Mouse (Mus musculus): ENCODE results near the gene Trim27. TPM values are rescaled to one million over a fixed set of nuclear protein-coding genes. Genes with fewer than 3 reads are reported as not detected.
A peak's percentile ranks its signal among the peaks of the same experiment; 100 is the strongest.

Gene Trim27
- total and polyA plus RNA-seq, 2 experiments from 2014 or later: 65.0 to 74.5 TPM

- ATAC-seq (ENCODE audit: low FRiP score): peak; percentile 78
- H3K4me2 ChIP-seq (ENCODE audit: low read depth, low read length, poor library complexity, severe bottlenecking): peak overlapping the region; percentile 61
- 0 out of 2 replicates have a peak overlapping the region, but pooled peaks have one; percentile 14 for H3K27ac ChIP-seq (ENCODE audit: low read depth, low read length)
- peak; percentile 89 for DNase-seq (ENCODE audit: low spot score)
- no peaks in the 10 kb centered on the region for H3K9me3 ChIP-seq (ENCODE audit: low read length)
- no peak for TF ChIP-seq CTCF (IDR thresholded peaks at IDR 0.05)
- peak overlapping the region; percentile 47 for H3K4me3 ChIP-seq (ENCODE audit: low read depth, low read length)
- peak overlapping the region; percentile 54 for H3K9ac ChIP-seq (replicated peaks; ENCODE audit: low read length, poor library complexity, severe bottlenecking)
- 1% methylated on average over 27 of the region's 27 CpGs for WGBS
- H3K27me3 ChIP-seq (ENCODE audit: insufficient read depth, low read length): no peaks in the 10 kb centered on the region
- H3K4me1 ChIP-seq (ENCODE audit: insufficient read depth, low read length): no peaks in the 10 kb centered on the region
- H3K36me3 ChIP-seq (ENCODE audit: insufficient read depth, low read length): no peaks in the 10 kb centered on the region
Observed at GRCm38 (mm10) chr13:21166936-21167909, 12.0 kb upstream of the Trim27 start.

- DNase-seq (ENCODE audit: low spot score): peak; percentile 59
- ATAC-seq (ENCODE audit: low FRiP score): peak; percentile 53
- H3K9ac ChIP-seq (replicated peaks; ENCODE audit: low read length, poor library complexity, severe bottlenecking): peak overlapping the region; percentile 40; the same call in 1 of the 2 replicates
- H3K27ac ChIP-seq (ENCODE audit: low read depth, low read length): no peak overlapping the region
- no peaks in the 10 kb centered on the region for H3K27me3 ChIP-seq (ENCODE audit: insufficient read depth, low read length)
- H3K4me1 ChIP-seq (ENCODE audit: insufficient read depth, low read length): no peaks in the 10 kb centered on the region
- H3K4me2 ChIP-seq (ENCODE audit: low read depth, low read length, poor library complexity, severe bottlenecking): peak overlapping the region; percentile 61
- H3K36me3 ChIP-seq (ENCODE audit: insufficient read depth, low read length): no peaks in the 10 kb centered on the region
- TF ChIP-seq CTCF (IDR thresholded peaks at IDR 0.05): no peak
- no peaks in the 10 kb centered on the region for H3K9me3 ChIP-seq (ENCODE audit: low read length)
- peak overlapping the region; percentile 47 for H3K4me3 ChIP-seq (ENCODE audit: low read depth, low read length)
- WGBS: 0% methylated on average over 8 of the region's 8 CpGs
Observed at GRCm38 (mm10) chr13:21167910-21168300, 11.3 kb upstream of the Trim27 start.

GRCm38 (mm10) chr13:21168371-21169011 lies 10.8 kb upstream of the Trim27 start:
- peak overlapping the region; percentile 47 for H3K4me3 ChIP-seq (ENCODE audit: low read depth, low read length)
- H3K27me3 ChIP-seq (ENCODE audit: insufficient read depth, low read length): no peaks in the 10 kb centered on the region
- peak overlapping the region; percentile 40; the same call in 1 of the 2 replicates for H3K9ac ChIP-seq (replicated peaks; ENCODE audit: low read length, poor library complexity, severe bottlenecking)
- H3K4me1 ChIP-seq (ENCODE audit: insufficient read depth, low read length): no peaks in the 10 kb centered on the region
- ATAC-seq (ENCODE audit: low FRiP score) (no peak), DNase-seq (ENCODE audit: low spot score) (peak; percentile 38)
- TF ChIP-seq CTCF (IDR thresholded peaks at IDR 0.05): no peak
- no peak overlapping the region for H3K27ac ChIP-seq (ENCODE audit: low read depth, low read length)
- no peaks in the 10 kb centered on the region for H3K9me3 ChIP-seq (ENCODE audit: low read length)
- peak overlapping the region; percentile 61 for H3K4me2 ChIP-seq (ENCODE audit: low read depth, low read length, poor library complexity, severe bottlenecking)
- under 1% methylated on average over 16 of the region's 16 CpGs for WGBS
- H3K36me3 ChIP-seq (ENCODE audit: insufficient read depth, low read length): no peaks in the 10 kb centered on the region

- Histone ChIP-seq H3K9ac (replicated peaks; ENCODE audit: low read length, poor library complexity, severe bottlenecking) (peak overlapping the region; percentile 40; the same call in 1 of the 2 replicates), H3K4me2 (ENCODE audit: low read depth, low read length, poor library complexity, severe bottlenecking) (peak overlapping the region; percentile 61), H3K27ac (ENCODE audit: low read depth, low read length) (no peak overlapping the region), H3K27me3 (ENCODE audit: insufficient read depth, low read length) (no peaks in the 10 kb centered on the region), H3K9me3 (ENCODE audit: low read length) (no peaks in the 10 kb centered on the region), H3K36me3 (ENCODE audit: insufficient read depth, low read length) (no peaks in the 10 kb centered on the region), H3K4me1 (ENCODE audit: insufficient read depth, low read length) (no peaks in the 10 kb centered on the region), H3K4me3 (ENCODE audit: low read depth, low read length) (peak overlapping the region; percentile 47)
- DNase-seq (ENCODE audit: low spot score): no peak
- 3% methylated on average over 14 of the region's 14 CpGs for WGBS
- no peak for TF ChIP-seq CTCF (IDR thresholded peaks at IDR 0.05)
- no peak for ATAC-seq (ENCODE audit: low FRiP score)
Observed at GRCm38 (mm10) chr13:21169121-21169656, 10.1 kb upstream of the Trim27 start.

GRCm38 (mm10) chr13:21169657-21170430 lies 9.4 kb upstream of the Trim27 start:
- peak overlapping the region; percentile 61 for H3K4me2 ChIP-seq (ENCODE audit: low read depth, low read length, poor library complexity, severe bottlenecking)
- H3K4me1 ChIP-seq (ENCODE audit: insufficient read depth, low read length): no peaks in the 10 kb centered on the region
- peak; percentile 85 for ATAC-seq (ENCODE audit: low FRiP score)
- H3K9ac ChIP-seq (replicated peaks; ENCODE audit: low read length, poor library complexity, severe bottlenecking): peak overlapping the region; percentile 37; the same call in 1 of the 2 replicates
- H3K4me3 ChIP-seq (ENCODE audit: low read depth, low read length): peak overlapping the region; percentile 47
- under 1% methylated on average over 39 of the region's 39 CpGs for WGBS
- TF ChIP-seq CTCF (IDR thresholded peaks at IDR 0.05): no peak
- H3K27me3 ChIP-seq (ENCODE audit: insufficient read depth, low read length): no peaks in the 10 kb centered on the region
- peak overlapping the region; percentile 67 for H3K27ac ChIP-seq (ENCODE audit: low read depth, low read length)
- H3K9me3 ChIP-seq (ENCODE audit: low read length): no peaks in the 10 kb centered on the region
- no peaks in the 10 kb centered on the region for H3K36me3 ChIP-seq (ENCODE audit: insufficient read depth, low read length)
- DNase-seq (ENCODE audit: low spot score): peak; percentile 90
